Mouse (Mus musculus): ENCODE measurements around the gene Rpl35a.

GRCm38 (mm10) chr16:33062024-33062681 lies 5.9 kb downstream of the Rpl35a start, which contains the start of gene Lmln:
- TF ChIP-seq CTCF (IDR thresholded peaks at IDR 0.05; ENCODE audit: low read depth, low read length): no peak
- TF ChIP-seq GATA1 (IDR thresholded peaks at IDR 0.05; ENCODE audit: borderline replicate concordance, low read length): no peak

Data from G1E (cell line).